Mouse (Mus musculus): Measurements from ENCODE around the gene Bola3. TPM values are rescaled to one million over a fixed set of nuclear protein-coding genes. Genes with fewer than 3 reads are reported as not detected.

Bola3 gene
- polyA plus RNA-seq, 2 experiments: 55.1 to 129 TPM

- 91% methylated on average over 11 of the region's 11 CpGs for WGBS
Observed at GRCm38 (mm10) chr6:83311206-83311605, 37.7 kb upstream of the Bola3 start.

GRCm38 (mm10) chr6:83312021-83312420, 36.9 kb upstream of the Bola3 start:
- H3K36me3 ChIP-seq (ENCODE audit: control insufficient read depth, insufficient read depth, low read length): peaks cover 49% of the 10 kb centered on the region
- no peak for TF ChIP-seq POLR2A (IDR thresholded peaks at IDR 0.05; ENCODE audit: borderline replicate concordance, extremely low read depth, insufficient read depth, insufficient read length)
- WGBS: 92% methylated on average over 7 of the region's 7 CpGs
- no peak overlapping the region for H3K4me2 ChIP-seq (replicated peaks; ENCODE audit: low read depth, low read length, severe bottlenecking)
- H3K9ac ChIP-seq (ENCODE audit: low read depth, low read length, severe bottlenecking): no peak overlapping the region
- H3K4me3 ChIP-seq (replicated peaks; ENCODE audit: low read length): no peak overlapping the region
- H3K4me1 ChIP-seq (ENCODE audit: control insufficient read depth, insufficient read depth, low read length): peaks cover 14% of the 10 kb centered on the region; the same call in 1 of the 2 replicates
- H3K27ac ChIP-seq (replicated peaks; ENCODE audit: low read depth, low read length): no peak overlapping the region
- H3K9me3 ChIP-seq (ENCODE audit: control insufficient read depth, low read length): no peaks in the 10 kb centered on the region
- DNase-seq (ENCODE audit: low spot score) (no peak), ATAC-seq (ENCODE audit: low FRiP score, low read depth) (no peak)
- H3K27me3 ChIP-seq (ENCODE audit: control insufficient read depth, insufficient read depth, low read length): no peaks in the 10 kb centered on the region

More at GRCm38 (mm10) chr6:83311206-83311605, 37.7 kb upstream of the Bola3 start:
- no peak for DNase-seq (ENCODE audit: low spot score)
- H3K27me3 ChIP-seq (ENCODE audit: control insufficient read depth, insufficient read depth, low read length): no peaks in the 10 kb centered on the region
- no peak overlapping the region for H3K9ac ChIP-seq (ENCODE audit: low read depth, low read length, severe bottlenecking)
- no peak overlapping the region for H3K4me2 ChIP-seq (replicated peaks; ENCODE audit: low read depth, low read length, severe bottlenecking)
- peaks cover 7% of the 10 kb centered on the region; the same call in 1 of the 2 replicates for H3K4me1 ChIP-seq (ENCODE audit: control insufficient read depth, insufficient read depth, low read length)
- H3K9me3 ChIP-seq (ENCODE audit: control insufficient read depth, low read length): no peaks in the 10 kb centered on the region
- no peak for ATAC-seq (ENCODE audit: low FRiP score, low read depth)
- H3K4me3 ChIP-seq (replicated peaks; ENCODE audit: low read length): no peak overlapping the region
- no peak overlapping the region for H3K27ac ChIP-seq (replicated peaks; ENCODE audit: low read depth, low read length)
- H3K36me3 ChIP-seq (ENCODE audit: control insufficient read depth, insufficient read depth, low read length): peaks cover 57% of the 10 kb centered on the region
- no peak for TF ChIP-seq POLR2A (IDR thresholded peaks at IDR 0.05; ENCODE audit: borderline replicate concordance, extremely low read depth, insufficient read depth, insufficient read length)

GRCm38 (mm10) chr6:83312514-83312913, 36.4 kb upstream of the Bola3 start:
- DNase-seq (ENCODE audit: low spot score) (no peak), ATAC-seq (ENCODE audit: low FRiP score, low read depth) (no peak)
- no peak for TF ChIP-seq POLR2A (IDR thresholded peaks at IDR 0.05; ENCODE audit: borderline replicate concordance, extremely low read depth, insufficient read depth, insufficient read length)
- Histone ChIP-seq H3K27ac (replicated peaks; ENCODE audit: low read depth, low read length) (no peak overlapping the region), H3K27me3 (ENCODE audit: control insufficient read depth, insufficient read depth, low read length) (no peaks in the 10 kb centered on the region), H3K4me3 (replicated peaks; ENCODE audit: low read length) (no peak overlapping the region), H3K9me3 (ENCODE audit: control insufficient read depth, low read length) (no peaks in the 10 kb centered on the region), H3K4me2 (replicated peaks; ENCODE audit: low read depth, low read length, severe bottlenecking) (no peak overlapping the region), H3K4me1 (ENCODE audit: control insufficient read depth, insufficient read depth, low read length) (peaks cover 14% of the 10 kb centered on the region; the same call in 1 of the 2 replicates), H3K9ac (ENCODE audit: low read depth, low read length, severe bottlenecking) (no peak overlapping the region), H3K36me3 (ENCODE audit: control insufficient read depth, insufficient read depth, low read length) (peaks cover 46% of the 10 kb centered on the region)
- WGBS: 92% methylated on average over 8 of the region's 8 CpGs

- no peak for TF ChIP-seq POLR2A (IDR thresholded peaks at IDR 0.05; ENCODE audit: borderline replicate concordance, extremely low read depth, insufficient read depth, insufficient read length)
- peaks cover 14% of the 10 kb centered on the region; the same call in 1 of the 2 replicates for H3K4me1 ChIP-seq (ENCODE audit: control insufficient read depth, insufficient read depth, low read length)
- no peaks in the 10 kb centered on the region for H3K27me3 ChIP-seq (ENCODE audit: control insufficient read depth, insufficient read depth, low read length)
- H3K4me3 ChIP-seq (replicated peaks; ENCODE audit: low read length): no peak overlapping the region
- DNase-seq (ENCODE audit: low spot score): no peak
- no peaks in the 10 kb centered on the region for H3K9me3 ChIP-seq (ENCODE audit: control insufficient read depth, low read length)
- peaks cover 26% of the 10 kb centered on the region for H3K36me3 ChIP-seq (ENCODE audit: control insufficient read depth, insufficient read depth, low read length)
- no peak overlapping the region for H3K9ac ChIP-seq (ENCODE audit: low read depth, low read length, severe bottlenecking)
- no peak for ATAC-seq (ENCODE audit: low FRiP score, low read depth)
- H3K4me2 ChIP-seq (replicated peaks; ENCODE audit: low read depth, low read length, severe bottlenecking): no peak overlapping the region
- no peak overlapping the region for H3K27ac ChIP-seq (replicated peaks; ENCODE audit: low read depth, low read length)
Observed at GRCm38 (mm10) chr6:83315293-83315692, 33.7 kb upstream of the Bola3 start.

- H3K27me3 ChIP-seq (ENCODE audit: control insufficient read depth, insufficient read depth, low read length): no peaks in the 10 kb centered on the region
- H3K27ac ChIP-seq (replicated peaks; ENCODE audit: low read depth, low read length): no peak overlapping the region
- peak overlapping the region; percentile 63 for H3K4me2 ChIP-seq (replicated peaks; ENCODE audit: low read depth, low read length, severe bottlenecking)
- peaks cover 14% of the 10 kb centered on the region; the same call in 1 of the 2 replicates for H3K4me1 ChIP-seq (ENCODE audit: control insufficient read depth, insufficient read depth, low read length)
- TF ChIP-seq POLR2A (IDR thresholded peaks at IDR 0.05; ENCODE audit: borderline replicate concordance, extremely low read depth, insufficient read depth, insufficient read length): no peak
- peaks cover 21% of the 10 kb centered on the region for H3K36me3 ChIP-seq (ENCODE audit: control insufficient read depth, insufficient read depth, low read length)
- DNase-seq (ENCODE audit: low spot score) (peak; percentile 32), ATAC-seq (ENCODE audit: low FRiP score, low read depth) (no peak)
- peak overlapping the region; percentile 92 for H3K4me3 ChIP-seq (replicated peaks; ENCODE audit: low read length)
- WGBS: 3% methylated on average over 10 of the region's 10 CpGs
- H3K9ac ChIP-seq (ENCODE audit: low read depth, low read length, severe bottlenecking): no peak overlapping the region
- no peaks in the 10 kb centered on the region for H3K9me3 ChIP-seq (ENCODE audit: control insufficient read depth, low read length)
Observed at GRCm38 (mm10) chr6:83316022-83316421, 32.9 kb upstream of the Bola3 start.

All from limb, embryonic 14.5 days (tissue).